ENCODE assay signal across 6 mouse cellular contexts in genomic region chr8:114827810-114828209, GRCm38 (mm10).
A peak's percentile ranks its signal among the peaks of the same experiment; 100 is the strongest.
DNase-seq lines count a peak whose midpoint lies in the region.

No protein-coding gene starts in this region.

- DNase-seq in A20 (ENCODE audit: low read depth, low spot score), result peak; percentile 54
- peak; percentile 42 for DNase-seq in CD4-positive, CD25-positive, alpha-beta regulatory T cell, adult 2 months (ENCODE audit: low read depth, low spot score)
- DNase-seq in T-cell, adult 2 months (ENCODE audit: low spot score), result peak; percentile 55
- DNase-seq in spleen, postnatal 36 days (ENCODE audit: low spot score in 2 of 2), result peak; percentile 48 to 52
- peak; percentile 60 for DNase-seq in thymus, postnatal 0 days (ENCODE audit: low spot score)
- DNase-seq in thymus, postnatal 25 days, result peak; percentile 73

Comparison
In these comparisons a context has a peak if more than half of its experiments do, and no peak if none do; other contexts are left out.
1. Peak in every context shown above with its lines: DNase-seq.